Mouse (Mus musculus) natural killer cell, adult 2 months (primary cell): ENCODE results near the gene Taar6.

ENCODE experiments used
- DNase-seq, 2 experiments: peaks; one replicate each; pipeline ENCODE4 v3.0.0; 2022; ENCODE audit warnings: low spot score in 2 of 2

Gene Taar6

GRCm38 (mm10) chr10:23937613-23938012, 47.8 kb downstream of the Taar6 start:
- DNase-seq = no peak
